Mouse (Mus musculus): ENCODE data around the gene Otop2. TPM values are rescaled to one million over a fixed set of nuclear protein-coding genes. Genes with fewer than 3 reads are reported as not detected.

Otop2 gene
- not detected for total RNA-seq (2021)

DNA sequence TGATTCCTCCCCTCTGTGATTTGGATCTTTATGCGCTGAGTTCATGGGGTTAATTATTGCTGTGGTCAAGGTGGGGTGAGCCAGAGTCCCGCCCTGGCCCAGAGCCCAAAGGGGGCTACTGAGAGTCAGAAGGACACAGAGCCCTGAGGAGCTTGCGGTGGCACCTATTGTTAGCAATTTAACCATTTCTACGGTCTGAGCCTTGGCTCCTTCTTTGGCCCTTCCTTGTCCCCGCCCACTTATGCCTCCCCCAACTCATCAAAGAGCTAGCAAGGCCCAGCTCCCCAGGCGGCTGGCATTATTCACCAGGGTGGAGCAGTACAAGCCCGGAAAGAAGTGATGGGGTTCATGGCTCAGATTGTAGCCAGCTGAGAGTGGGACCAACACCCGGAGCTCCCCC lies at the start of gene Otop2:
Gene Otop2, plus strand, starts transcription at position 301 of the 400 bp plus-strand sequence.
- intact Hi-C loops (cut with DNase I), result no loop called here
- no peak for DNase-seq

- intact Hi-C loops (cut with DNase I), result no loop called here
- DNase-seq, result no peak
Measured at GRCm38 (mm10) chr11:115257775-115258510, 49.0 kb upstream of the Otop2 start.

- intact Hi-C loops (cut with DNase I), result no loop called here
- no peak for DNase-seq
Measured at GRCm38 (mm10) chr11:115259134-115259533, 47.8 kb upstream of the Otop2 start.

GRCm38 (mm10) chr11:115262954-115263353 lies 44.0 kb upstream of the Otop2 start:
- no peak for DNase-seq
- intact Hi-C loops (cut with DNase I), result no loop called here

DNA sequence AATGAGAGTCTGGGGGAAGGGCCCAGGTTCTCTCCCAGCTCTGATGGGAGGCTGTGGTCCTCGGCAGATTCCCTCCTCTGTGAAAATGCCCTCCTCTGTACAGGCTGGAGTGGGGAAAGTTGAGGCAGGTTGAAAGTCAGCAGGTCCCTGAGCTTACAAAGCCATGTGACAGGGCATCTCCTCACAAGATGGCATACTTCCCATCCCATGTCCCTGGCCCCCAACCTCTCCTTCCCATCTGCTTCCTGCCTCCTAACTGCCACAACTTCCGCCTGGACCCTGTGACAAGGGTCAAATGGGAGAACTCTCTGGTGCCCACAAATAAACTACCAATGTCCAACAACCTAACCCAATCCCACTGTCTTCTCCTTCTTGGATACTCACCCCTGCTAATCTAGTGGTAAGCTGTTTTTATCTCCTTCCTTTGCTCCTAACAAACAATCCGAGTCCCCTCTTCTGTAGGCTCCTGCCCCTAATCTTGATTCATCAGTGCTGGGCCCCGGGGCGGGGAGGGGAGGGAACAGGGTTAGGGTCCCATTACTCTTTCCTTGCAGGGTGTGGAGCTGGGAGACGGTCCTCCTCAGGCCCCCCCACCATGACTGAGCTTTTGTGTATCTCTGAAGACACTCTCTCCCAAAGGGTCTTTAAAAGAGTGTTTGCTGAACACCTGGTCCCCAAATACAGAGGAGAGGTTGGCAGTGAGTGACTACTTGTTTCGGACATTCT lies 42.7 kb upstream of the Otop2 start:
- DNase-seq, result no peak
- intact Hi-C loops (cut with DNase I), result loop anchor here (1.0 kb wide), 1 partner anchor 61 kb away; no protein-coding TSS in a partner anchor

GRCm38 (mm10) chr11:115264862-115265668 lies 41.9 kb upstream of the Otop2 start:
- no peak for DNase-seq
- intact Hi-C loops (cut with DNase I), result loop anchor here (1.0 kb wide), 1 partner anchor 62 kb away; no protein-coding TSS in a partner anchor

DNA sequence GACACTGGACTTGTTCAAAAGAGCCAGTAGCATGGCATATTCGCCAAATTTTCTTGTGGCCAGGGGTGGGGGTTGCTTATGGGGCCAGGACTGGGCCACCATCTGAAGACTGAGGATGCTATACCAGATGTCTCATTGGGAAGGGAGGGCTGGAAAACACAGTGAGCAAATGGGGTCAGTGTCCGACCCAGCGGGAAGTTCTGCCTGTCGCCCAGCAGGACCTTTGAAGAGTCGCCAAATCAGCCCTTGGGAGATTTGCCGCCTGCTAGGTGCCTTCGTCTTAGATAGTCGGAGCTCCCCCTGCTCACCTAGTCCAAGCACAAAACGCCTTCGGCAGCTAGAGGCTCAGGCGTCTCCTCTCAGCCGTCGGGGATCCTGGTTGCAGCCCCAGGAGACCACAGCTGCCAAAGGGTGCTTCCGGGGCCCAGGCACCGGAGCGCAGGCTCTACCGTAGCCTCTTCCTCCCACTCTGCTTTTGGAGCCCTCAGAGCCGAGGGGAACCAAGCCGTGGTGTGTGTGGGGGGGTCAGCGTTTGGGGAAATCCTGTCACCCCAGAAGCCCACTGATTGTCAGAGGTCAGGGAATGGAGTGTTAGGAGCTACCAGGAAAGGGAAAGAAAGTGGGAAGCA lies 41.1 kb upstream of the Otop2 start:
- no peak for DNase-seq
- intact Hi-C loops (cut with DNase I), result no loop called here

DNA sequence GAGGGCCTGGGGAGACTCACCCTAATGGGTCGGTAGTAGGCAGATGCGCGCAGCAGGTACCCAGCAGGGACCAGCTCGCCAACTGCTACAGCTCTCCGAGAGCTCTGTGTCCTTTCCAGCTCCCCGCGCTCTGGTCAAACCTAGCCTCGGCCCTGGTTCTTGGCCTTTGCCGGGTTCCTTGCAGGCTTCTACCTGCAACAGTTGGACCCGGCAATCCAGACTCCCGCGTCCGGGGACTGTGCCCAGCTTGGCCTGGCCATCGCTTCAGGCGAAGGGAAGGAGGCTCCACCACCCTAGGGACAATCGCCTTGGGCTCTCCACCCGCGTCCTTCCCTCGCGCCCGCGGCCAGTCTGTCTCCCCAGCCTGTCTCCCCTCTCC lies 40.6 kb upstream of the Otop2 start:
- no peak for DNase-seq
- intact Hi-C loops (cut with DNase I), result no loop called here

DNA sequence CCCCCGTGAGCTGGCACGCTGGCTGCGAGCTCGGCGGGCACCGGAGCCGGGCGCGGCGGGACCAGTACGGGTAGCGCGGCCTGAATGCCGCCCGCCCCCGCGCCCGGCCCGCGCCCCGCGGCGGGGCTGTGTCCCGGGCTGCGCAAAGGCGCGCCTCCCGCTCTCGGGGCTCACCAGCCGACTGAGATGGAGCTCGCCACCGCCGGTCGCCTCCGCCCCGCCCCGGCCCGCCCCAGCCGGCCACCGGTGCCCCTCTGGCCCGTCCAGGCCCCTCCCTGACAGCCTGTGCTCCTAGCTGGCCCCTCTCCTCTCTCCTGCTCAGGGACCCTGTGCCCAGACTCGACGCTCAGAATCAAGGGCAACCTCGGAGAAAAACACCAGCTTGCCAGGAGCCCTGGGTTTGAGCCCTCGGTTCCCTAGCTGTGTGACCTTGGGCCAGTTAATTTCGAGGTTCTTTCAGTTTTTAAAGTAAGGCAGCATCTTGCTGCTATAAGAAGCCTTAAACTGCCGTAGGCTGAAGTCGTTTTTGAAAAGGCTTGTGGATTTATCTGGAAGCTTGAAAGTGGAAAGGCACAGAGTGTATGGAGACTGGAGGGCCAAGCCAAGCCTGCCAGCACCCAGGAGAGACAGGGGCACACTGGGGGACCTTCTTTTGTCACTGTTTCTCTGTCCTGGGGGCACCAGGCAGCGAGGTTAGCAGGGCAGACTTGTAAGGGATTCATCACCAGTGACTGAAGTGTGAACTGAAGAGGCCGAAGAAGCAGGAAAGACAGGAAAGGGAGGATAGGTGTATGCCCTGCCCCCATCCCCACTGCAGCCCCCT lies 39.7 kb upstream of the Otop2 start, which contains the start of gene Grin2c:
Gene Grin2c, minus strand, starts transcription at position 183 of the 823 bp plus-strand sequence.
- intact Hi-C loops (cut with DNase I), result no loop called here
- no peak for DNase-seq

- intact Hi-C loops (cut with DNase I), result no loop called here
- no peak for DNase-seq
Measured at GRCm38 (mm10) chr11:115267958-115268357, 39.0 kb upstream of the Otop2 start.

DNA sequence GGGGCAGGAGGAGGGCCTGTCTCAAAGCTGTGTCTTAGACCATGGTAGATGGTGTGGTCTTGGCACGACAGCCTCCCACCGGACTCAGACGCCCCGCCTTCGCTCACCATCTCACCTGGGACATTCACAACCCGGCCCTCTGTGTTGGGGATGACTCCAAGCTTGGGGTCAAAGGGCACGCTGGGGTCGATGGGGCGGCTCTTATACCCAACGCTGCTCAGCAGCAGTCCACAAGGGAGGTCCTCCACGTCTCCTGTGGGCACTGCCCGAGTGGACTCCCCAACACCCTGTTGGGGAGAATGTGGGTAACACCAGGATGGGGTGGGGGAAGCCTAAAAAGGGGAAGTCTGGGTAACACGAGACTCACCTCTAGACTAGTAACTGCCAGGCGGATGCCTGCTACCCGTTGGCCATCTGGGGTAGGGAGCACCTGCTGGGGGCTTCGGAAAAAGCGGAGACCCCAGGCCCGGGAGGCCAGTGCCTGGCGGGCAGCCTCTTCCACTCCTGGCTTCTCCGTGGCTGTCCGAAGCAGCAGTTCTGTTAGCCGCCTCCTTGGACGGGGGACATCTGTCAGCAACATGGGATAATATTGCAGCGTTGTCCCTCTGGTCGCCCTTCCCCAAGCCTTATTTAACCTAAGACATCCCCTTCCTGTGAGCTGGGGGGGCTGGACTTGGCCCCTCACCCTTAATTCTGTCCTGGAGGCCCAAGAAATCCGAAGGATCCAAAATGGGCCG lies 37.5 kb upstream of the Otop2 start:
- DNase-seq, result no peak
- intact Hi-C loops (cut with DNase I), result loop anchor here (1.0 to 5.0 kb wide), 4 partner anchors 47 to 187 kb away; no protein-coding TSS in a partner anchor

DNA sequence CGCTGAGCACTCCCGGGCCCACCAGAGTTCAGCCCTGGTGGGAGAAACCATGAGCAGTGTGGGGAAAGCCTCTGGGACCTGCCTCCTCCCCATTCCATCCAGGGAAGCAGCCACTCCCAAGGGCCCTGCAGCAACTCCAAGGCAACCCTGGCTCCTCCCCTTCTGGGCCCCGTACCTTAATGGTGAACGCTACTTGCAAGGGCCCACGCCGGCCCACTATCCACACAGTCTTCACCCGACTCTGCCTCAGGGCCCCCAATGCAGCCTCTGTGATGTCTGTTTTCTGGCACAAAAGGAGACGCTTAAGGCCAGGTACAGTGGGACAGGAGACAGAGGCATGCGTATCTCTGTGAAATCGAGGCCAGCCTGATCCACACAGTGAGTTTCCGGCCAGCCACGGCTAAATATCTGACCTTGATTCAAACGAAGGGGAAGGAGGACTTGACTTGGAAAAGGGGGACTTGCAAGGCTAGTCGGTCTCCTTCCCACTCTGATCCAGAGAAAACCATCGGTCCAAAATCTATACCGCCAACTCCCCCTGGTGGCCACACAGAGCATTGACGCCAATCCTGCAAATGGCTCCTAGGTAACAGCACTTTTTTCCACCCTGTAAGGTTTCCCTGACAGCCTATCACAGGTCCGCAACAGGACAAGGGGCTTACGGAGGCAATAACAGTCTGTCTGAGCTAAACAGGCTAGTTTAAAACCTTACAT lies 36.7 kb upstream of the Otop2 start:
- intact Hi-C loops (cut with DNase I), result loop anchor here (1.0 to 5.0 kb wide), 4 partner anchors 48 to 188 kb away; no protein-coding TSS in a partner anchor
- peak; percentile 80 to 90 for DNase-seq

GRCm38 (mm10) chr11:115271052-115271451 lies 35.9 kb upstream of the Otop2 start:
- DNase-seq, result no peak
- intact Hi-C loops (cut with DNase I), result loop anchor here (2.0 to 5.0 kb wide), 3 partner anchors 49 to 189 kb away; no protein-coding TSS in a partner anchor

GRCm38 (mm10) chr11:115271481-115271880 lies 35.5 kb upstream of the Otop2 start:
- DNase-seq, result no peak
- intact Hi-C loops (cut with DNase I), result loop anchor here (2.0 to 5.0 kb wide), 3 partner anchors 49 to 189 kb away; no protein-coding TSS in a partner anchor

DNA sequence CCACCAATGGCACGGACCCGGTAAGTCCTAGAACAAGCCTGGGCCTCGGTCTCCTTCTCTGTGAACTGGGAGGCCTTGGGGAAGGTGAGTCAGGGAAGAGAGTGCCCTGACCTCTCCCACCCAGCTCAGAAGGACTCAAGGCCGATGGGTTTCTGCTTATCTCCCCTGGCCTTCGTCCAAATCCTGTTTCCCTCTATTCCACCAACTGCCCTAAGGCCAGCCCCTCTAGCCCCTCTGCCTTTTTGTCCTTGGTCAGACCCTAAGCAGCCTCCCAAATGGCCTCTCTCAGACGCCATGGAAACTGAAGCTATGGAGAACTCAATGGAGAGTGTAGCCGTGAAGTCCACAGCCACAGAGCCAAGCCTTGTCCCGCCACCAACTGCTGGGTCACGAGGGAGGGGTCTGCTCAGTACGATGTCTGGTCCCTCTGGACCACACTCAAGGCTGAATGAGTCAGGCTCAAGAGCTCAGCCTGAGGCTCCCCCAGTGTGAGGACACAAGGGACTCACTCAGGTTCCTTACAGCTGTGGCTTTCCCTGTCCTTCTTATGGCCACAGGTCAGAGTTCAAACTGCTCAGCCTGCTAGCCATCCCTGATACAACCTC lies 34.0 kb upstream of the Otop2 start:
- intact Hi-C loops (cut with DNase I), result loop anchor here (5.0 kb wide), 2 partner anchors 51 to 191 kb away; no protein-coding TSS in a partner anchor
- no peak for DNase-seq

DNA sequence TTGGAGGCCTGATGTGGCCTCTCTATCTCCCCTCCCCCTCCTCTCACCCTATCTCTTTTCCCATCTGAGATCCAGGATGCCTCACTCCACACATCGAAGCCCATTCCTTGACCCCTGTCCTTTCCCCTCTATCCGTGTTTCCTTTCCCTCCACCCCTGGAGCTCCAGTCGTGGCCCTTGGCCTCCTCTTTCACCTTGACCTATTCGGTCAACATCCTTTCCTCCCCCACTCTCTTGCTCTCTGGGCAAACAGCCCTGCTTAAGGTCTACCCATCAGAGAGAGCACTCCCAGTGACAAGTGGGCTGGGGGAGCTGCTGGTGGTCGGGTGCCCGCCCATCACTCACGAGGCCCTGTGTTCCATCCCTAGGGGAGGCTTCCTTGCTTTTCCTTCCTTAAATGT lies 33.2 kb upstream of the Otop2 start:
- DNase-seq, result no peak
- intact Hi-C loops (cut with DNase I), result loop anchor here (5.0 kb wide), 2 partner anchors 51 to 191 kb away; no protein-coding TSS in a partner anchor

DNA sequence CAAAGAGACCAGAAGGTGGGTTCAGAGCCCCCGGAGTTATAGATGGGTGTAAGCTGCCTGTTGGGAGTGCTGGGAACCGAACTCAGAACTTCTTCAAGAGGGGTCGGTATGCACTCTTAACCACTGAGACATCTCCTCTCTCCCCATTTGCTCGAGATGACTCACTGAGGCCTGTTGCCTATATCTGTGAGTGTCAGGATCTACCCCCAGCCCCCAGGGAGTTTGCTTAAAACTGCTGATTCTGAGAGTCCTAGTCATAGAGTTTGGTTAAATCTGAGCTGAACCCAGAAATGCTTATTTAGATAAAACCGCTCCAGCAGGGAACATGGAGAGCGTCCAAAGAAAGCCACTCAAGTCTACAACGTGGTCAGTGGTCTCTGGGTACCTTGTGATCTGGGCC lies 32.8 kb upstream of the Otop2 start:
- intact Hi-C loops (cut with DNase I), result loop anchor here (5.0 kb wide), 2 partner anchors 52 to 192 kb away; no protein-coding TSS in a partner anchor
- no peak for DNase-seq
